Mouse (Mus musculus) neural tube, embryonic 12.5 days (tissue): Measurements from ENCODE around the gene Nrxn2. TPM values are rescaled to one million over a fixed set of nuclear protein-coding genes. Genes with fewer than 3 reads are reported as not detected.

Source experiments
- ATAC-seq: fragments of 200-750 bp; cut with Nextera tagmentation; 2 replicates; pipeline ENCODE4 v1.8.0; 2017; ENCODE audit warnings: low read depth, mild to moderate bottlenecking, moderate TSS enrichment, moderate library complexity; ENCODE audit not compliant: low FRiP score
- H3K27ac ChIP-seq: fragments of 300-500 bp; sonication (generic); 2 replicates; pipeline ENCODE4 v1.5.1; 2016
- H3K27me3 ChIP-seq: fragments of 300-500 bp; sonication (generic); replicated peaks from 2 replicates; pipeline ENCODE4 v1.6.1; 2016; ENCODE audit warnings: mild to moderate bottlenecking
- H3K36me3 ChIP-seq: fragments of 300-500 bp; sonication (generic); 2 replicates; pipeline ENCODE4 v1.6.1; 2016; ENCODE audit warnings: mild to moderate bottlenecking
- H3K4me1 ChIP-seq: fragments of 300-500 bp; sonication (generic); 2 replicates; pipeline ENCODE4 v1.6.1; 2016
- H3K4me2 ChIP-seq: fragments of 300-500 bp; sonication (generic); replicated peaks from 2 replicates; pipeline ENCODE4 v1.6.1; 2016; ENCODE audit warnings: mild to moderate bottlenecking
- H3K4me3 ChIP-seq: fragments of 300-500 bp; sonication (generic); 2 replicates; pipeline ENCODE4 v1.5.1; 2016
- H3K9ac ChIP-seq: fragments of 300-500 bp; sonication (generic); 2 replicates; pipeline ENCODE4 v1.6.1; 2016; ENCODE audit warnings: mild to moderate bottlenecking
- H3K9me3 ChIP-seq: fragments of 300-500 bp; sonication (generic); 2 replicates; pipeline ENCODE4 v1.6.1; 2016; ENCODE audit warnings: mild to moderate bottlenecking
- WGBS: fragments of 180-500 bp; shearing (Covaris S2); methylation state at CpG from one replicate; pipeline ENCODE4 v1.1.7; 2016; 5-methylcytosine and 5-hydroxymethylcytosine counted together
- polyA plus RNA-seq: library from polyadenylated mRNA; unstranded; fragments of >200 nt; fragmentation: Nextera tagmentation; extraction: Ambion mirVana; gene quantifications from 2 replicates; pipeline ENCODE4 v1.2.1, GENCODE M21; 2016

Nrxn2 gene
- polyA plus RNA-seq = 31.2 and 32.9 TPM in 2 replicates

GRCm38 (mm10) chr19:6418233-6418879, at the start of gene Nrxn2:
TSS of gene Nrxn2 (plus strand) at chr19:6418731.
- Histone ChIP-seq H3K9me3 (no peaks in the 10 kb centered on the region), H3K4me3 (peak within 1 kb of the TSS; percentile 60), H3K27me3 (peaks cover 42% of the 10 kb centered on the region), H3K9ac (peak within 1 kb of the TSS; percentile 80), H3K4me1 (peaks cover 66% of the 10 kb centered on the region), H3K4me2 (peak within 1 kb of the TSS; percentile 83), H3K27ac (peak within 1 kb of the TSS; percentile 66), H3K36me3 (no peaks in the 10 kb centered on the region)
- under 1% methylated on average over 46 of the region's 46 CpGs for WGBS
- peak; percentile 90 for ATAC-seq

- no peak for ATAC-seq
- Histone ChIP-seq H3K4me2 (no peak overlapping the region), H3K27me3 (no peaks in the 10 kb centered on the region), H3K27ac (no peak overlapping the region), H3K36me3 (peaks cover 94% of the 10 kb centered on the region), H3K4me1 (peaks cover 11% of the 10 kb centered on the region), H3K9me3 (no peaks in the 10 kb centered on the region), H3K9ac (no peak overlapping the region), H3K4me3 (no peak overlapping the region)
- WGBS = 93% methylated on average over 2 of the region's 2 CpGs
Observed at GRCm38 (mm10) chr19:6370175-6370574, 48.4 kb upstream of the Nrxn2 start.

GRCm38 (mm10) chr19:6372433-6372832, 46.1 kb upstream of the Nrxn2 start:
- Histone ChIP-seq H3K4me2 (no peak overlapping the region), H3K4me3 (no peak overlapping the region), H3K27ac (no peak overlapping the region), H3K36me3 (peaks cover 96% of the 10 kb centered on the region), H3K9me3 (no peaks in the 10 kb centered on the region), H3K27me3 (no peaks in the 10 kb centered on the region), H3K4me1 (0 out of 2 replicates have a peak, but pooled peaks cover 6% of the 10 kb centered on the region), H3K9ac (no peak overlapping the region)
- 95% methylated on average over 3 of the region's 3 CpGs for WGBS
- ATAC-seq = no peak

- Histone ChIP-seq H3K4me2 (no peak overlapping the region), H3K9me3 (no peaks in the 10 kb centered on the region), H3K4me3 (no peak overlapping the region), H3K9ac (no peak overlapping the region), H3K36me3 (peaks cover 95% of the 10 kb centered on the region), H3K27me3 (no peaks in the 10 kb centered on the region), H3K27ac (no peak overlapping the region), H3K4me1 (peaks cover 10% of the 10 kb centered on the region; the same call in 1 of the 2 replicates)
- 71% methylated on average over 12 of the region's 12 CpGs for WGBS
- no peak for ATAC-seq
Observed at GRCm38 (mm10) chr19:6373539-6374400, 44.8 kb upstream of the Nrxn2 start.

- peaks cover 10% of the 10 kb centered on the region; the same call in 1 of the 2 replicates for H3K4me1 ChIP-seq
Observed at GRCm38 (mm10) chr19:6374571-6374970, 44.0 kb upstream of the Nrxn2 start.

GRCm38 (mm10) chr19:6375423-6376254, 42.9 kb upstream of the Nrxn2 start:
- no peaks in the 10 kb centered on the region for H3K27me3 ChIP-seq
- 90% methylated on average over 42 of the region's 42 CpGs for WGBS
- H3K4me3 ChIP-seq = no peak overlapping the region
- H3K27ac ChIP-seq = no peak overlapping the region
- no peak overlapping the region for H3K9ac ChIP-seq
- H3K4me1 ChIP-seq = peaks cover 10% of the 10 kb centered on the region; the same call in 1 of the 2 replicates
- no peak overlapping the region for H3K4me2 ChIP-seq
- H3K36me3 ChIP-seq = peaks cover 81% of the 10 kb centered on the region
- no peaks in the 10 kb centered on the region for H3K9me3 ChIP-seq
- ATAC-seq = peak; percentile 22; the same call in 1 of the 2 replicates

More at GRCm38 (mm10) chr19:6374571-6374970, 44.0 kb upstream of the Nrxn2 start:
- 96% methylated on average over 10 of the region's 10 CpGs for WGBS
- no peaks in the 10 kb centered on the region for H3K27me3 ChIP-seq
- no peak overlapping the region for H3K4me3 ChIP-seq
- no peak overlapping the region for H3K9ac ChIP-seq
- H3K27ac ChIP-seq = no peak overlapping the region
- peaks cover 89% of the 10 kb centered on the region for H3K36me3 ChIP-seq
- no peak overlapping the region for H3K4me2 ChIP-seq
- no peaks in the 10 kb centered on the region for H3K9me3 ChIP-seq
- no peak for ATAC-seq

GRCm38 (mm10) chr19:6376255-6376564, 42.3 kb upstream of the Nrxn2 start:
- no peak for ATAC-seq
- H3K9me3 ChIP-seq = no peaks in the 10 kb centered on the region
- no peak overlapping the region for H3K9ac ChIP-seq
- peaks cover 75% of the 10 kb centered on the region for H3K36me3 ChIP-seq
- no peak overlapping the region for H3K4me2 ChIP-seq
- peaks cover 10% of the 10 kb centered on the region; the same call in 1 of the 2 replicates for H3K4me1 ChIP-seq
- H3K27ac ChIP-seq = no peak overlapping the region
- WGBS = 72% methylated on average over 14 of the region's 14 CpGs
- H3K4me3 ChIP-seq = no peak overlapping the region
- H3K27me3 ChIP-seq = no peaks in the 10 kb centered on the region

GRCm38 (mm10) chr19:6376643-6377042, 41.9 kb upstream of the Nrxn2 start:
- no peak overlapping the region for H3K9ac ChIP-seq
- WGBS = 85% methylated on average over 2 of the region's 2 CpGs
- H3K4me1 ChIP-seq = peaks cover 10% of the 10 kb centered on the region; the same call in 1 of the 2 replicates
- H3K4me2 ChIP-seq = no peak overlapping the region
- ATAC-seq = no peak
- H3K27me3 ChIP-seq = no peaks in the 10 kb centered on the region
- H3K9me3 ChIP-seq = no peaks in the 10 kb centered on the region
- no peak overlapping the region for H3K27ac ChIP-seq
- peaks cover 71% of the 10 kb centered on the region for H3K36me3 ChIP-seq
- H3K4me3 ChIP-seq = no peak overlapping the region

GRCm38 (mm10) chr19:6377327-6378040, 41.0 kb upstream of the Nrxn2 start:
- ATAC-seq = no peak
- H3K9ac ChIP-seq = no peak overlapping the region
- 36% methylated on average over 11 of the region's 11 CpGs for WGBS
- no peak overlapping the region for H3K27ac ChIP-seq
- no peaks in the 10 kb centered on the region for H3K27me3 ChIP-seq
- peaks cover 62% of the 10 kb centered on the region for H3K36me3 ChIP-seq
- peaks cover 10% of the 10 kb centered on the region; the same call in 1 of the 2 replicates for H3K4me1 ChIP-seq
- no peak overlapping the region for H3K4me3 ChIP-seq
- H3K4me2 ChIP-seq = no peak overlapping the region
- no peaks in the 10 kb centered on the region for H3K9me3 ChIP-seq

GRCm38 (mm10) chr19:6380411-6381166, 37.9 kb upstream of the Nrxn2 start:
- Histone ChIP-seq H3K9ac (no peak overlapping the region), H3K4me2 (no peak overlapping the region), H3K9me3 (no peaks in the 10 kb centered on the region), H3K27me3 (no peaks in the 10 kb centered on the region), H3K27ac (no peak overlapping the region), H3K4me1 (peaks cover 16% of the 10 kb centered on the region), H3K36me3 (peaks cover 32% of the 10 kb centered on the region), H3K4me3 (no peak overlapping the region)
- no peak for ATAC-seq
- whole genome bisulfite sequencing = 89% methylated on average over 9 of the region's 9 CpGs

GRCm38 (mm10) chr19:6381238-6381637, 37.3 kb upstream of the Nrxn2 start:
- no peak overlapping the region for H3K9ac ChIP-seq
- no peak overlapping the region for H3K27ac ChIP-seq
- no peak for ATAC-seq
- H3K4me1 ChIP-seq = peaks cover 17% of the 10 kb centered on the region
- no peaks in the 10 kb centered on the region for H3K27me3 ChIP-seq
- 98% methylated on average over 5 of the region's 5 CpGs for WGBS
- no peaks in the 10 kb centered on the region for H3K9me3 ChIP-seq
- H3K36me3 ChIP-seq = peaks cover 25% of the 10 kb centered on the region
- H3K4me3 ChIP-seq = no peak overlapping the region
- H3K4me2 ChIP-seq = no peak overlapping the region
